Mouse (Mus musculus): ENCODE measurements at regions not wholly inside any gene's neighbourhood (a gene's known extent, or its start where the extent isn't known, plus 50 kb on each side); places are given as distances from the start of the nearest gene placed in this dataset.
A peak's percentile ranks its signal among the peaks of the same experiment; 100 is the strongest.

- H3K36me3 ChIP-seq: no peaks in the 10 kb centered on the region
- peaks cover 82% of the 10 kb centered on the region for H3K27me3 ChIP-seq (ENCODE audit: low read depth, poor library complexity, severe bottlenecking)
- WGBS: 14% methylated on average over 16 of the region's 16 CpGs
- DNase-seq (ENCODE audit: low spot score): peak; percentile 77
- peaks cover 64% of the 10 kb centered on the region for H3K4me1 ChIP-seq
- H3K27ac ChIP-seq: peak overlapping the region; percentile 76
- no peaks in the 10 kb centered on the region for H3K9me3 ChIP-seq (replicated peaks)
- H3K4me3 ChIP-seq: peak overlapping the region; percentile 30
Observed at GRCm38 (mm10) chr4:114688356-114688972, 133.1 kb upstream of the Gm12830 start.

GRCm38 (mm10) chr4:114688973-114689371 is 132.6 kb upstream of the Gm12830 start:
- Histone ChIP-seq H3K36me3 (no peaks in the 10 kb centered on the region), H3K9me3 (replicated peaks) (no peaks in the 10 kb centered on the region), H3K4me3 (peak overlapping the region; percentile 30; the same call in 1 of the 2 replicates), H3K27me3 (ENCODE audit: low read depth, poor library complexity, severe bottlenecking) (peaks cover 82% of the 10 kb centered on the region), H3K27ac (peak overlapping the region; percentile 76), H3K4me1 (peaks cover 65% of the 10 kb centered on the region)
- 63% methylated on average over 6 of the region's 6 CpGs for WGBS
- no peak for DNase-seq (ENCODE audit: low spot score)

DNA sequence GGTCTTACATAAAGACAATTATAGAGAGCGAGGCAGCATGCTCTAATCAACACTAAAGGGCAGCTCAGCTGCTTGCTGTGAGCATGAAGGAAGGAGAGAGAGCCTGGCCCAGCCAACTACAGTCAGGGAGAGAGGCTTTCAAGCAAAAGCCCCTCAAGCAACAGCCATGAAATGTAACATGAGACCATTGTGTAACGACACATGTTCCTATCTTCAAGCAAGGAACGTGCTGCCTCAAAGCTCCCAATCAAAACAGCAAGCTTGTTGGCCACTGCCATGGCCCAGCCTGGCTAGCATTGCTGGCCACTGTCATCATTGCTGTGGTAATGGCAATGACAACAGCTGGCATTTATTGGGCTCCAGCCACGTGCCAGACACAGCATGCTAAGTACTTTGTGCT is 115.9 kb upstream of the Gm12830 start:
- H3K27me3 ChIP-seq (ENCODE audit: low read depth, poor library complexity, severe bottlenecking): peaks cover 93% of the 10 kb centered on the region
- H3K27ac ChIP-seq: no peak overlapping the region
- WGBS: 28% methylated on average over 4 of the region's 4 CpGs
- H3K9me3 ChIP-seq (replicated peaks): no peaks in the 10 kb centered on the region
- H3K36me3 ChIP-seq: no peaks in the 10 kb centered on the region
- peaks cover 30% of the 10 kb centered on the region for H3K4me1 ChIP-seq
- H3K4me3 ChIP-seq: no peak overlapping the region
- DNase-seq (ENCODE audit: low spot score): no peak

DNA sequence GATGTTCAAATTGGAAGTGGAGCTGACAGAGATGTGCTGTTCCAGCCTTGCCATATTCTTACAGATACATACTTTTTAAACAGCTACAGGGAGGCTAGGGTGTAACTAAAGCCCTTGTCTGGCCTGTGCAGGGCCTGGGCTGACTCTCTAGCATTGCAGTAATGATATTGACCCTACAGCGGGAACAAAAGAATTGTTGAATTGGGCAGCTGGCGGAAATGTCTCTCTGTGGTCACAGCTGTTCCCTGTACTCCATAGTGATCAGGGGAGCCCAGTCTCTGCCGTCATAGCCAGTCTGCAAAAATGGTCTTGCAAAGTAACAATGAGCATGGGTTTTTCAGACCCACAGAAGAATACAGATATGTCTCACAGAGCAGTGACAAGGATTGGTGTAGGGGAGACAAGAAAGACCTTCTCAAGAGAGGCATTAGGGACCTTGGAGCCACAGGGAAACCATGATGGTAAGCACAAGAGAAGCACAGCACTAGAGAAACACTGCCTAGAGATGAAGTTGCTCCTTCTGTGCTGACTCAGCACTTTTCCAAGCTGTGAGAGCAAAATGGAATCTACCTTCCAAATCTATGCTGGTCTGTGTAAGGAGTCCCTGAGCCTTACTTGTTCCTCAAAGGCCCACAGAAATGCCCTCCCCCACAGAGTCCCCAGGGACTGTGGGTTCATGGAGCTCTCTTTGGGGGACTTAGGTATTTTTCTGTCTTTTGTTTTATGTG is 111.2 kb upstream of the Gm12830 start:
- 87% methylated on average over 3 of the region's 3 CpGs for WGBS
- Histone ChIP-seq H3K27ac (no peak overlapping the region), H3K27me3 (ENCODE audit: low read depth, poor library complexity, severe bottlenecking) (peaks cover 94% of the 10 kb centered on the region), H3K4me1 (peaks cover 52% of the 10 kb centered on the region), H3K36me3 (no peaks in the 10 kb centered on the region), H3K9me3 (replicated peaks) (no peaks in the 10 kb centered on the region), H3K4me3 (no peak overlapping the region)
- DNase-seq (ENCODE audit: low spot score): no peak

GRCm38 (mm10) chr4:114711082-114711481 is 110.4 kb upstream of the Gm12830 start:
- peaks cover 47% of the 10 kb centered on the region for H3K4me1 ChIP-seq
- H3K27me3 ChIP-seq (ENCODE audit: low read depth, poor library complexity, severe bottlenecking): peaks cover 99% of the 10 kb centered on the region
- 58% methylated on average over 3 of the region's 3 CpGs for WGBS
- H3K4me3 ChIP-seq: no peak overlapping the region
- H3K9me3 ChIP-seq (replicated peaks): no peaks in the 10 kb centered on the region
- DNase-seq (ENCODE audit: low spot score): no peak
- H3K36me3 ChIP-seq: no peaks in the 10 kb centered on the region
- no peak overlapping the region for H3K27ac ChIP-seq

DNA sequence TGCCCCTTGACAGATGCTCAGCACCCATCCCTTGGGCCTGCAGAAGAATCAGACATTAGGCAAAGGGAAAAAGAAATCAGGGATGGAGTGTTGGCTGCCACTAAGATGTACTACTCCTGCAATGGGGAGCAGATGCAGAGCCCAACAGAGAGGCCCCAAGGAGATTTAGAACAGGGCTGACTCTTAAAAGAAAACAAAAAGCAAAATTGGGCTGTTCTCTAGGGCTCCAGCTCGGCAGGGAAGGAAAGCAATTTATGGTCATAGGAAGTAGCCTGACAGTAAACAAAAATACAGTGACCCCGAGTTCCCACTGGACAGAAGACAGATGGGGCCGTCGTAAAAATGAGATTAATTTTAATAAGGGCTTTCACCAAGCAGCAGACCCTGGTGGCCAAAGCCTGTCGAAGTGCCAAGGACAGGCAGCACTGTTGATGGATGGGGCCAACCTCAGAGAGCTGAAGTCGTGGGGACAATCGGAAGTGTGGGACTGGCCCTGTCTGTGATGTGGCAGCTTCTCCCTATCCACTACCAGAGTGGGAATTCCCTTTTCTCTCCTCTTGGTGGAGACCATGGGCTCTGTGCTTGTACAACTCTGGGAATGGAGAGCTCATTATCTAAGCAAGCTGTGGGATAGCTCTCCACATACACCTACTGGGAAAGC is 109.4 kb upstream of the Gm12830 start:
- no peaks in the 10 kb centered on the region for H3K9me3 ChIP-seq (replicated peaks)
- peaks cover 97% of the 10 kb centered on the region for H3K27me3 ChIP-seq (ENCODE audit: low read depth, poor library complexity, severe bottlenecking)
- WGBS: 25% methylated on average over 7 of the region's 7 CpGs
- H3K4me3 ChIP-seq: no peak overlapping the region
- DNase-seq (ENCODE audit: low spot score): no peak
- no peak overlapping the region for H3K27ac ChIP-seq
- H3K4me1 ChIP-seq: peaks cover 55% of the 10 kb centered on the region
- H3K36me3 ChIP-seq: no peaks in the 10 kb centered on the region

DNA sequence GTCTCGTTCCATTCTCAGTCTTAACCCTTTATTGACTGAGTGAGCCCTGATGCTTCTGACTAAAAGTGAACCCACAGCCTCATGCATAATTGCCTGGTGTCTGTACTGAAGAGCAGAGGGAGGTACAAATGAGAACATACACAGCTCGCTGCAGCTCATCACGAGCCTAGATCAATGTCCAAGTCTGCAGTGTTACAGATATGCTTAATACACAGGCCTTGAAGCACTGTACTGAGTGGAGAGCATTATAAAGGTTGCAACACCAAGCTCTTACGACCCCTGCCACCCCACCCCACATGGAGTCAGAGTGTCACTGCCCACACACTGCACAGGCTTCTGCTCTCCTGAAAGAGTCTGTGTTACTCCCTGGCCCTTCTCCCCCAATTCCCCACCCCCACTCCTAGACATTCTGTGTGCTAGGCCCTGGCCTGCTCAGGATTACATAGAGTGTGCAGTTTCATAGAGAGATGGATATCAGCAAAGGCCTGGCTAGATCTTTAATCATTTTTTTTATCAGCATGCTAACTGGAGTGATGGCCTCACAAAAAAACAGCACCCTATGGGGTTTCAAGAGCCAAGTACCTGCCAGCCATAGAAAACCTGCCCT is 108.5 kb upstream of the Gm12830 start:
- 61% methylated on average over 4 of the region's 4 CpGs for WGBS
- Histone ChIP-seq H3K9me3 (replicated peaks) (peaks cover 5% of the 10 kb centered on the region; the same call in 1 of the 2 replicates), H3K27me3 (ENCODE audit: low read depth, poor library complexity, severe bottlenecking) (peaks cover 96% of the 10 kb centered on the region)

GRCm38 (mm10) chr4:114716703-114717102 is 104.8 kb upstream of the Gm12830 start:
- DNase-seq (ENCODE audit: low spot score): peak; percentile 84
- Histone ChIP-seq H3K36me3 (no peaks in the 10 kb centered on the region), H3K9me3 (replicated peaks) (peaks cover 6% of the 10 kb centered on the region; the same call in 1 of the 2 replicates), H3K4me1 (peaks cover 65% of the 10 kb centered on the region), H3K4me3 (no peak overlapping the region), H3K27ac (no peak overlapping the region), H3K27me3 (ENCODE audit: low read depth, poor library complexity, severe bottlenecking) (peaks cover 91% of the 10 kb centered on the region)
- WGBS: 46% methylated on average over 2 of the region's 2 CpGs

More for the DNA sequence above, 108.5 kb upstream of the Gm12830 start:
- Histone ChIP-seq H3K27ac (no peak overlapping the region), H3K36me3 (no peaks in the 10 kb centered on the region), H3K4me1 (peaks cover 55% of the 10 kb centered on the region), H3K4me3 (no peak overlapping the region)
- no peak for DNase-seq (ENCODE audit: low spot score)

GRCm38 (mm10) chr4:114720696-114721095 is 100.8 kb upstream of the Gm12830 start:
- H3K36me3 ChIP-seq: no peaks in the 10 kb centered on the region
- peaks cover 40% of the 10 kb centered on the region for H3K4me1 ChIP-seq
- no peak overlapping the region for H3K4me3 ChIP-seq
- no peak overlapping the region for H3K27ac ChIP-seq
- WGBS: 15% methylated on average over 3 of the region's 3 CpGs
- peaks cover 91% of the 10 kb centered on the region for H3K27me3 ChIP-seq (ENCODE audit: low read depth, poor library complexity, severe bottlenecking)
- peaks cover 6% of the 10 kb centered on the region; the same call in 1 of the 2 replicates for H3K9me3 ChIP-seq (replicated peaks)
- DNase-seq (ENCODE audit: low spot score): no peak

GRCm38 (mm10) chr4:114721386-114721785 is 100.1 kb upstream of the Gm12830 start:
- DNase-seq (ENCODE audit: low spot score): no peak
- H3K27me3 ChIP-seq (ENCODE audit: low read depth, poor library complexity, severe bottlenecking): peaks cover 91% of the 10 kb centered on the region

GRCm38 (mm10) chr4:114728235-114729000 is 93.1 kb upstream of the Gm12830 start:
- H3K27ac ChIP-seq: no peak overlapping the region
- peaks cover 98% of the 10 kb centered on the region for H3K27me3 ChIP-seq (ENCODE audit: low read depth, poor library complexity, severe bottlenecking)
- no peaks in the 10 kb centered on the region for H3K4me1 ChIP-seq
- WGBS: 88% methylated on average over 11 of the region's 11 CpGs
- H3K4me3 ChIP-seq: no peak overlapping the region
- H3K9me3 ChIP-seq (replicated peaks): no peaks in the 10 kb centered on the region
- no peaks in the 10 kb centered on the region for H3K36me3 ChIP-seq
- DNase-seq (ENCODE audit: low spot score): no peak

More at GRCm38 (mm10) chr4:114721386-114721785, 100.1 kb upstream of the Gm12830 start:
- Histone ChIP-seq H3K9me3 (replicated peaks) (peaks cover 6% of the 10 kb centered on the region; the same call in 1 of the 2 replicates), H3K36me3 (no peaks in the 10 kb centered on the region), H3K4me1 (peaks cover 35% of the 10 kb centered on the region), H3K4me3 (no peak overlapping the region), H3K27ac (no peak overlapping the region)
- WGBS: 54% methylated on average over 2 of the region's 2 CpGs

Measured in limb, embryonic 10.5 days (tissue).